Mouse (Mus musculus): Measurements from ENCODE around the gene Olfr56.

GRCm38 (mm10) chr11:49114774-49115173 lies 136.1 kb downstream of the Olfr56 start, which contains the start of gene Olfr1396:
- TF ChIP-seq MAX (IDR thresholded peaks at IDR 0.05) (no peak), MYOG (IDR thresholded peaks at IDR 0.05; ENCODE audit: control insufficient read depth, extremely low read depth, insufficient read length) (no peak), CTCF (IDR thresholded peaks at IDR 0.05; ENCODE audit: control insufficient read depth, insufficient read depth, insufficient read length) (no peak), FOSL1 (IDR thresholded peaks at IDR 0.05; ENCODE audit: insufficient read depth, low read length, poor library complexity, severe bottlenecking) (no peak), USF1 (IDR thresholded peaks at IDR 0.05; ENCODE audit: low read depth) (no peak), MYOD1 (IDR thresholded peaks at IDR 0.05; ENCODE audit: control insufficient read depth, insufficient read length, low read depth) (no peak)

Data from C2C12 (cell line).